Mouse (Mus musculus) hindbrain, embryonic 10.5 days (tissue): ENCODE measurements around the gene Spaca4. TPM values are rescaled to one million over a fixed set of nuclear protein-coding genes. Genes with fewer than 3 reads are reported as not detected.

Experiments used
- DNase-seq: peaks from one replicate; pipeline ENCODE4 v3.0.0-alpha.2; 2017; ENCODE audit warnings: low spot score
- H3K27ac ChIP-seq: fragments of 300-500 bp; sonication (generic); 2 replicates; pipeline ENCODE4 v1.5.1; 2016; ENCODE audit warnings: mild to moderate bottlenecking, moderate library complexity
- H3K27me3 ChIP-seq: fragments of 300-500 bp; sonication (generic); 2 replicates; pipeline ENCODE4 v1.6.1; 2016; ENCODE audit warnings: mild to moderate bottlenecking; ENCODE audit not compliant: poor library complexity, insufficient read depth, severe bottlenecking
- H3K36me3 ChIP-seq: fragments of 300-500 bp; sonication (generic); 2 replicates; pipeline ENCODE4 v1.6.1; 2016; ENCODE audit warnings: mild to moderate bottlenecking, moderate library complexity
- H3K4me1 ChIP-seq: fragments of 300-500 bp; sonication (generic); replicated peaks from 2 replicates; pipeline ENCODE4 v1.6.1; 2016; ENCODE audit warnings: mild to moderate bottlenecking
- H3K4me3 ChIP-seq: fragments of 300-500 bp; sonication (generic); 2 replicates; pipeline ENCODE4 v1.5.1; 2016; ENCODE audit warnings: mild to moderate bottlenecking, moderate library complexity
- H3K9me3 ChIP-seq: fragments of 300-500 bp; sonication (generic); 2 replicates; pipeline ENCODE4 v1.6.1; 2016; ENCODE audit warnings: mild to moderate bottlenecking, moderate library complexity
- WGBS: fragments of 180-500 bp; shearing (Covaris S2); methylation state at CpG from one replicate; pipeline ENCODE4 v1.1.7; 2016; 5-methylcytosine and 5-hydroxymethylcytosine counted together
- polyA plus RNA-seq: library from polyadenylated mRNA; unstranded; fragments of >200 nt; fragmentation: Nextera tagmentation; extraction: Ambion mirVana; gene quantifications from 2 replicates; pipeline ENCODE4 v1.2.1, GENCODE M21; 2016

Gene Spaca4
- polyA plus RNA-seq = not detected in 2 replicates

DNA sequence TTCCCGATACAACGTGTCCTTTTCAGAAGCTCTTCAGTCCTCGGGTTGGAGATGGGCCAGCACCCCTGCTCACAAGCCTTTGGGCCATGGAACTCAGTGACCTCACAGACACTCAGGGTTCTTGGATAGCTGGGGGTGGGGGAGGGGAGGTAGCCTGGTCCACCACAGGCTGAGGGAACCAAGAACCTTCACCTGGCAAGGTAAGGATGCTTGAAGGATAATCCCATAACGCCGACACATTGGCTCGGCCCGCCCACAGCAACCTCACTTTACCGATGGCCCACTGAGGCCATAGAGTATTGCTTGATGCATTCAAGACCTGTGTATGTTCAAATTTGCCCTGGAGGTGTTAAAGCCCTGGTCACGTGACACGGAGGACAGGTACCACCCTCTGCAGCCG, at the start of gene Spaca4:
Spaca4 (minus strand) TSS at position 101 of the 400 bp plus-strand sequence.
- peaks cover 29% of the 10 kb centered on the region for H3K4me1 ChIP-seq
- 93% methylated on average over 11 of the region's 11 CpGs for WGBS
- H3K36me3 ChIP-seq = peaks cover 95% of the 10 kb centered on the region
- no peak within 1 kb of the TSS for H3K4me3 ChIP-seq
- H3K27ac ChIP-seq = no peak within 1 kb of the TSS
- H3K9me3 ChIP-seq = no peaks in the 10 kb centered on the region
- no peak for DNase-seq
- H3K27me3 ChIP-seq = no peaks in the 10 kb centered on the region

DNA sequence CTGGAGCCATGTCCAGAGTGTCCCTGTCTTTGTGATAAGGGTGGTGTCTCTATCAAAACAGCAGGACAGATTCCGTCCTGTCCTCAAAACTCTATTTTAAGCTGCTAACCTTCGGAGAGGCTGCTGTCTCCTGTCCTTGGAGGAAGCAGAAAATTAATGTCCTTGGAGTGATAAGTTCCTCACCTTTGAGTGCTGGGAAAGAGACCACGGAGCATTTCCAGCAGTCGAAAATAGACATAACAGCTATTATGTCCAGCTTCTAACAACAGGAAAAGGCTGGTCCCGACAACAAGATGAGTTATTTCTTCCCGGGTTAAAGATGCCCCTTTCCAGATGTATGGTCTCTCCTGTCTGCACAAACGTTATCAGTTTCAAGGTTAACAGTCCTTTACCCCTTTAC, 49.6 kb upstream of the Spaca4 start:
- Histone ChIP-seq H3K4me3 (no peak overlapping the region), H3K9me3 (no peaks in the 10 kb centered on the region), H3K27me3 (peaks cover 14% of the 10 kb centered on the region; the same call in 1 of the 2 replicates), H3K27ac (no peak overlapping the region), H3K4me1 (peaks cover 12% of the 10 kb centered on the region), H3K36me3 (no peaks in the 10 kb centered on the region)
- WGBS = 85% methylated on average over 7 of the region's 7 CpGs
- no peak for DNase-seq

DNA sequence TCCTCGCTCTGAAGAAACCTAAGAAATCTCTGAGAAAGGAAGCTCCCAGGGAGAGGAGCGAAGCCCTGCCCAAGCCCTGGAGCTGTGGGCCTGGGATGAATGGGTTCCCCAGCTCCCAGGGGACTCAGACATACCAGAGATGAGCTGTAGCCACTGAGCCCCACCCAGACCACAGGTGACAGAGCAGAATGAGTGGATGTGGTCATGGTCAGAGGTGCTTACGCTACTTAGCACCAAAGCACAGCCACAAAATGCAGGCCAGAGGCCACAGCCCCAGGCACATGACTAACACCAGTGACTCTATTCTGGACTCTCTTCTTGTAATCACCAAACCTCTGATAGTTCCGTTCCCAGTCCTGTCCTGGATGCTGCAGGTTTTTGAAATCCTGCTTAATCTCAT, 45.5 kb upstream of the Spaca4 start:
- 74% methylated on average over 4 of the region's 4 CpGs for WGBS
- Histone ChIP-seq H3K36me3 (no peaks in the 10 kb centered on the region), H3K27me3 (no peaks in the 10 kb centered on the region), H3K4me3 (no peak overlapping the region), H3K4me1 (0 out of 2 replicates have a peak, but pooled peaks cover 3% of the 10 kb centered on the region), H3K9me3 (no peaks in the 10 kb centered on the region), H3K27ac (no peak overlapping the region)
- DNase-seq = no peak

DNA sequence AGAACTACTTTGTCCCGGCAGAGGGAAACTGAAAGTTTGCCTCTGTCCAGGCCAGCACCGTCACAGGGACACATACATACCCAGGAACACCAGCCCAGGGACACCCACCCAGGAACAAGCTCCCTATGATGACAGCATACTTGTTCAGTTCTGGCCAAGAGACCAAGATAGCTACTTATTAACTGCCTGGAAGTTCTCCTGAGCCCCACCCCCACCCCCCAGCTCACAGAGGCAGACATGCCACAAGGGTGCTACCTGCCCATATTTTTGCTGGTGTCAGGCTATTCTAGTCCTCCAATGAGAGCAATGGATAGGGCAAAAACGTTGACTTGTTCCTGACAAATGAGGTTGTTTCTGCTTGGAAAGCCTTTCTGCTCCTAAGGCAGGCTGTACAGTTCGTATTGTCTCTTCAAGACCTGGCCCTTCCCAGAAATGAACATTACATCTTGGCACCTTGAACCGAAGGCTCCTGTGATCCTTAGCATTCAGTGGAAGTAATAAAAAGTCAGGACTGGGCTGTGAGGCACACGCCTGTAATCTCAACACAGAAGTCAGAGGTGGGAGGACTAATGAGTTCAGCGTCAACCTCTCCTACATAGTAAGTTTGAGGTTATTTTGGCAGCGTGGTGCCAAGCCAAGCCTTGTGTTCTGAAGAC, 44.9 kb upstream of the Spaca4 start:
- H3K36me3 ChIP-seq = no peaks in the 10 kb centered on the region
- H3K4me1 ChIP-seq = 0 out of 2 replicates have a peak, but pooled peaks cover 8% of the 10 kb centered on the region
- no peak for DNase-seq
- H3K4me3 ChIP-seq = no peak overlapping the region
- no peak overlapping the region for H3K27ac ChIP-seq
- 75% methylated on average over 8 of the region's 8 CpGs for WGBS
- H3K27me3 ChIP-seq = no peaks in the 10 kb centered on the region
- H3K9me3 ChIP-seq = no peaks in the 10 kb centered on the region

DNA sequence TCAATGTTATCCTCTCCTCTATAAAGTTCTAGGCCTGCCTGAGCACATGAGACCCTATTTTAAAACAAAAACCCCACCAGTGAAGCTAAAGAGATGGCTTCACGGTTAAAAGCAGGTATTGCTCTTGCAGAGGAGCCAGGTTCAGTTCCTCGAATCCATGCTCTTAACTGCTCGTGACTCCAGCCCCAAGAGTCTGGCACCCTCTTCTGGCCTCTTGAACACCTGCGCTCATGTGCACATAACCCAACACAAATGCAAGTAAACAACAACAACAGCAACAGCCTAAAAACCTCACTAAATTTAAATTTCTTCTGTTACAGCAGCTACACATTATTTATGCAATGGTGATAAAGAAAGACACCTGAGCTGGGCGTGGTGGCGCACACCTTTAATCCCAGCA, 41.9 kb upstream of the Spaca4 start:
- no peaks in the 10 kb centered on the region for H3K27me3 ChIP-seq
- 91% methylated on average over 6 of the region's 6 CpGs for WGBS
- DNase-seq = no peak

DNA sequence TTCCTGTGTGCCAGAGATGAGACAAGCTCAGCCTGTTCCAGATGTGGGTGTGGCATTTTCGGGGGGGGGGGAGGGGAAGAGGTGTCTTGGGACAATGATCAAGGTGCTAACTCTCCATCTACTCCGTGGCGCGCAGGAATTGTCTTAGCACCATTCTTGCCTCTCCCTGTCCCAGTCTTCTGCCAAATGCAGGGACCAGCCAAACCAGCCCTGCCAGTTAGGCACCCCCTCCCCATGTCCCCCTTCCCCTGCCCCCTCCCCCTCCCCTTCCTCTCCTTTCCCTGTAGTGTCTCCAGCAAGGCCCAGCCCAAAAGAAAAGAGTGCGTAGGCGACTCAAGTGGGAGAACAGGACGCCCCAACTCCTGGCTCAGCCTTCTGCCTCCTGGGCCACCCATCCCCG, 41.2 kb upstream of the Spaca4 start:
- Histone ChIP-seq H3K4me3 (no peak overlapping the region), H3K27ac (no peak overlapping the region), H3K36me3 (no peaks in the 10 kb centered on the region), H3K4me1 (0 out of 2 replicates have a peak, but pooled peaks cover 10% of the 10 kb centered on the region), H3K9me3 (no peaks in the 10 kb centered on the region), H3K27me3 (no peaks in the 10 kb centered on the region)
- 50% methylated on average over 8 of the region's 8 CpGs for WGBS
- DNase-seq = no peak

More for the DNA sequence above, 41.9 kb upstream of the Spaca4 start:
- H3K27ac ChIP-seq = no peak overlapping the region
- H3K4me3 ChIP-seq = no peak overlapping the region
- H3K4me1 ChIP-seq = 0 out of 2 replicates have a peak, but pooled peaks cover 10% of the 10 kb centered on the region
- H3K9me3 ChIP-seq = no peaks in the 10 kb centered on the region
- no peaks in the 10 kb centered on the region for H3K36me3 ChIP-seq

DNA sequence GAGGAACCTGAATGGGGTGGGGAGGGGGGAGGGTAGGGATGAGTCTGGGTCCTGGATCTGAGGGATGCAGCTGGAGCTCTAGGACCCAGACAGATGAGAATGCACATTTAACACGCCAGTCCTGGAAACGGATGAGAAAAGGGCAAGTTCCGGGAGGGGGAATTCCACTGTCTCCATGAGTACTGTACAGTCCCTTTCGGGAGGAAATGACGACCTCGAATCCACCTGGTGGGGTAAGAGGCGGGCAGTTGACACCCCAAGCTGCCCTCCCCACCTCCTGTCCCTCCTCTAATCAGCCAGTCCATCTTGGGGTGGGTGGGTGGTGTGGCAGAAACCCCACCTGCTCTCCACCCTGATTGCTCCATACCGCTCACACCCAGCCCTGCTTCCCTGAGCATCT, 40.4 kb upstream of the Spaca4 start:
- DNase-seq = no peak
- H3K27me3 ChIP-seq = no peaks in the 10 kb centered on the region
- no peak overlapping the region for H3K27ac ChIP-seq
- no peak overlapping the region for H3K4me3 ChIP-seq
- no peaks in the 10 kb centered on the region for H3K36me3 ChIP-seq
- whole genome bisulfite sequencing = 66% methylated on average over 8 of the region's 8 CpGs
- H3K9me3 ChIP-seq = no peaks in the 10 kb centered on the region
- 0 out of 2 replicates have a peak, but pooled peaks cover 10% of the 10 kb centered on the region for H3K4me1 ChIP-seq

DNA sequence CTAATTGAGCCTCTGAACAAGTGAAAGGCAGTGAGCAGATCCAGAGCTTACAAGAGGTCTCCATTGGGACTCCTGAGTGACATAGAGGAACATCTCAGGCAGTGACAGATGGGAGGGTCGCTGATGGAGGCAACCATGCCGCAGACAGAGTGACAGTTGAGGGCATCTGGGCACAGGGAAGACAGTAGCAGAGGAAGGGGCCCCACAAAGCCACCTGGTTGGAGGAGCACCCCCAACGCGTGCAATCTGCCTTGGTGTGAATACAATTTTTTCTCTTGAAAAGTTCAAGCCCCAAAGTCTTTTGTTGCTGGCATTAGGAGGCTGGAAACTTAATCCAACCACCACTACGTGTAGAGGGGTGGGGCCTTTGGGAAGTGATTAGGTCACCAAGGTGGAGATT, 34.5 kb upstream of the Spaca4 start:
- peaks cover 13% of the 10 kb centered on the region for H3K4me1 ChIP-seq
- peaks cover 34% of the 10 kb centered on the region for H3K27me3 ChIP-seq
- H3K36me3 ChIP-seq = no peaks in the 10 kb centered on the region
- no peaks in the 10 kb centered on the region for H3K9me3 ChIP-seq
- no peak for DNase-seq
- H3K4me3 ChIP-seq = no peak overlapping the region
- 60% methylated on average over 5 of the region's 5 CpGs for WGBS
- H3K27ac ChIP-seq = no peak overlapping the region

DNA sequence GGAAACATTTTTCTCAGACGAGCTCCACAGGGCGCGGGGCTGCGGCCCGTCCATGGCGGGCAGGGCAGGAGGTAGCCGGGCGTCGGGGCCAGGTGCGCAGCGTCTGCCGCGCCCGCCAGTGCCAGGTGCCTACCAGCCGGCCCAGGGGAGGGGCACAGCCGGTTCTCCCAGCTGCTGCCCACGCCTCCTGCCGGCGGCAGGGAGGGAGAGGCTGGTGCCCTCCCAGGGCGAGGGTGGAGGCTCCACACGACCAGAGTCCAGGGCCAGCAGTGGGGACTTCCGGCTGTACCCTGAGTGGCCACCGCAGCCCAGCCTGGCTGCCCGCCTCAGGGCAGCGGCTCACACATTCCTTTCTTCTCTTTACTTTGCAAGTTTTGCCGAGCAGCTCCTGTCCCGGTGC, 33.8 kb upstream of the Spaca4 start:
- Histone ChIP-seq H3K36me3 (no peaks in the 10 kb centered on the region), H3K9me3 (no peaks in the 10 kb centered on the region), H3K4me3 (peak overlapping the region; percentile 43), H3K27me3 (peaks cover 34% of the 10 kb centered on the region), H3K27ac (peak overlapping the region; percentile 66), H3K4me1 (peaks cover 13% of the 10 kb centered on the region)
- peak; percentile 21 for DNase-seq
- 5% methylated on average over 27 of the region's 27 CpGs for WGBS

DNA sequence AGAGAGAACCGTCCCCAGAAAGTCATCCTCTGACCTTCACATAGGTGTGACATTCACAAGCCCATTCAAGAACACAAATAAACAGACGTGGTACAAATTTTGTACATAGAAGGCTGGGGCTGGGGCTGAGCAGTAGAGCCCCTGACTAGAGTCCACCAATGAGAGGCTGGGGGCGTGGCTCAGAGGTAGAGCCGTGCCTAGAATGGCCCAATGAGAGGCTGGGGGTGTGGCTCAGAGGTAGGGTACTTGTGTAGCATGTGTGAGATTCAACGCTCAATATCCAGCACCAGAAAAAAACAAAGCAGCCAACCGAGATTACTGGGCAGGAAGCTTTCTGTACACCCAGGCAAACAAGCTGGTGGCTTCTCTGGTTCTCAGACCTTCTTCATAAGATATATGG, 30.1 kb upstream of the Spaca4 start:
- DNase-seq = no peak
- no peak overlapping the region for H3K27ac ChIP-seq
- no peak overlapping the region for H3K4me3 ChIP-seq
- H3K4me1 ChIP-seq = peaks cover 13% of the 10 kb centered on the region
- no peaks in the 10 kb centered on the region for H3K9me3 ChIP-seq
- H3K27me3 ChIP-seq = peaks cover 32% of the 10 kb centered on the region
- no peaks in the 10 kb centered on the region for H3K36me3 ChIP-seq
- WGBS = 62% methylated on average over 6 of the region's 6 CpGs

DNA sequence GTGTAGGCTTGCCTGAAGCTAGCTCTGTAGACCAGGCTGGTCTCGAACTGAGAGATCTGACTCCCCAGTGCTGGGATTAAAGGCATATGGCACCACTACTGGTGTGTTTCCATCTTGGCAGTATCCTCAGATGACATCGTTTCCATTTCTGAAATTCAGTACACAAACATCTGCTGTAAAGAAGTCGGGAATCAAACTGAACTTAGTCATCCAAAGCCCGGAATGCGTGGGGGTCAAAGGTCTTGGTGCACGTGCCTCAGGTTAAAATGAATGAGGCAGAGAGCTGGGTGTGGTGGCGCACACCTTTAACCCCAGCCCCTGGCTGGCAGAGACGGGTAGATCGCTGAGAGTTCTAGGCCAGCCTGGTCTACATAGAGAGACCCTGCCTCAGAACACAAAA, 24.5 kb upstream of the Spaca4 start:
- Histone ChIP-seq H3K27me3 (no peaks in the 10 kb centered on the region), H3K9me3 (0 out of 2 replicates have a peak, but pooled peaks cover 6% of the 10 kb centered on the region), H3K4me1 (peaks cover 8% of the 10 kb centered on the region), H3K4me3 (no peak overlapping the region), H3K27ac (no peak overlapping the region), H3K36me3 (no peaks in the 10 kb centered on the region)
- 78% methylated on average over 9 of the region's 9 CpGs for WGBS
- no peak for DNase-seq

DNA sequence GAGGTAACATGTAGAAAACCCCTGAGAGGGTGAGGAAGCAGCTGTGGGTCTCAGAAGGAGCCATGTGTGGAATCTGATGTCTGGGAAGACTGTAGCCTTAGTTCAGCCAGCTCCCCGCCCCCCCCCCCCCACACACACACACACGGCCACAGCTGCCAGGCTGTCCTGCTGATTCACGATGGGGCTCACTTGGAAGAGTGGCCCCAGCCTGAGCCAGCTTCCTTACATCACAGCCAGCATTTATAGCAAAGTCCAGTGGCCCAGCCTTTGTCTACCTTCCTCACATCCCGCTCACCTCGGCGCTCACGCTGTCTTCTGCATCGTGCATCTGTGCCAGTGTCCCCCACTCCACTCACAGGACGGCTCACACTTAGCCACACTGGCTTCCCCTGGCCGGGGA, 23.8 kb upstream of the Spaca4 start:
- H3K36me3 ChIP-seq = no peaks in the 10 kb centered on the region
- WGBS = 54% methylated on average over 10 of the region's 10 CpGs
- 0 out of 2 replicates have a peak overlapping the region, but pooled peaks have one; percentile 1 for H3K27ac ChIP-seq
- peaks cover 8% of the 10 kb centered on the region for H3K4me1 ChIP-seq
- no peaks in the 10 kb centered on the region for H3K27me3 ChIP-seq
- no peak overlapping the region for H3K4me3 ChIP-seq
- no peak for DNase-seq
- H3K9me3 ChIP-seq = 0 out of 2 replicates have a peak, but pooled peaks cover 6% of the 10 kb centered on the region

DNA sequence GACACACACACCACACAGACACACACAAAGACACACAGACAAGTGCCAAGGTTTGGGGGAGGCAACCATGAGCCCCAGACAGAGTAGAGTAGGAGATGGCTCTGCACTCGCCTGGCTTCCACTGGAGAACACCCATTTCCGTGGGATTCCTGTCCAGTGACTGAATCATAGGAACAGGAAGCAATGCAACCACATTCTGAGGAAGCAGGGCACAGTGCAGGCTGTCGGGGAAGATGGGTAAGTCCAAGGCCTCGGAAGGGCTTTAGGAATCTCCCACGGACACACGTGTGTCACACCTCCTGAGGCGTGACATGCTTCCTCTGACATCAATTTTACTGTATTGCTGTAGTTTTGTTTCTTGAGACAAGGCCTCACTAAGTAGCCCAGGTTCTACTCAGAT, 22.5 kb upstream of the Spaca4 start:
- H3K27ac ChIP-seq = no peak overlapping the region
- H3K4me3 ChIP-seq = no peak overlapping the region
- H3K4me1 ChIP-seq = peaks cover 8% of the 10 kb centered on the region
- H3K27me3 ChIP-seq = no peaks in the 10 kb centered on the region
- H3K9me3 ChIP-seq = 0 out of 2 replicates have a peak, but pooled peaks cover 6% of the 10 kb centered on the region
- 83% methylated on average over 7 of the region's 7 CpGs for WGBS
- no peaks in the 10 kb centered on the region for H3K36me3 ChIP-seq
- no peak for DNase-seq
